Mouse (Mus musculus) lung, adult 2 months (tissue): Measurements from ENCODE around the gene Fras1.

Source experiments
- CTCF ChIP-seq: fragments of 200-500 bp; IDR thresholded peaks from 2 replicates; pipeline ENCODE4 v1.5.1; 2011; ENCODE audit warnings: mild to moderate bottlenecking, low read length, control low read depth; ENCODE audit not compliant: insufficient read depth
- POLR2A ChIP-seq: fragments of 200-500 bp; IDR thresholded peaks from 2 replicates; pipeline ENCODE4 v1.6.1; 2011; ENCODE audit warnings: low read depth, mild to moderate bottlenecking, control low read depth, low read length, borderline replicate concordance; ENCODE audit errors: extremely low read depth

GRCm38 (mm10) chr5:96388306-96388705 is 14.6 kb downstream of the Fras1 start:
- TF ChIP-seq CTCF (no peak), POLR2A (no peak)
